Mouse (Mus musculus) hindbrain, embryonic 15.5 days (tissue): ENCODE results near the gene Eml6. TPM values are rescaled to one million over a fixed set of nuclear protein-coding genes. Genes with fewer than 3 reads are reported as not detected.

Experiments
- ATAC-seq: fragments of 200-750 bp; cut with Nextera tagmentation; 2 replicates; pipeline ENCODE4 v1.8.0; 2017; ENCODE audit warnings: low read depth, moderate number of reproducible peaks, moderate TSS enrichment; ENCODE audit not compliant: low FRiP score
- H3K27ac ChIP-seq: fragments of 300-500 bp; sonication (generic); replicated peaks from 2 replicates; pipeline ENCODE4 v1.5.1; 2015; ENCODE audit warnings: mild to moderate bottlenecking, inconsistent platforms
- H3K27me3 ChIP-seq: fragments of 300-500 bp; sonication (generic); 2 replicates; pipeline ENCODE4 v1.6.1; 2015; ENCODE audit warnings: control low read depth, inconsistent platforms
- H3K36me3 ChIP-seq: fragments of 300-500 bp; sonication (generic); 2 replicates; pipeline ENCODE4 v1.6.1; 2015; ENCODE audit warnings: control low read depth, inconsistent platforms
- H3K4me1 ChIP-seq: fragments of 300-500 bp; sonication (generic); replicated peaks from 2 replicates; pipeline ENCODE4 v1.6.1; 2015; ENCODE audit warnings: control low read depth, inconsistent platforms
- H3K4me2 ChIP-seq: fragments of 300-500 bp; sonication (generic); 2 replicates; pipeline ENCODE4 v1.6.1; 2015; ENCODE audit warnings: moderate library complexity, mild to moderate bottlenecking, inconsistent platforms
- H3K4me3 ChIP-seq: fragments of 300-500 bp; sonication (generic); 2 replicates; pipeline ENCODE4 v1.5.1; 2015; ENCODE audit warnings: mild to moderate bottlenecking, inconsistent platforms
- H3K9ac ChIP-seq: fragments of 300-500 bp; sonication (generic); 2 replicates; pipeline ENCODE4 v1.6.1; 2015; ENCODE audit warnings: inconsistent platforms
- H3K9me3 ChIP-seq: fragments of 300-500 bp; sonication (generic); 2 replicates; pipeline ENCODE4 v1.6.1; 2016; ENCODE audit warnings: control low read depth, inconsistent platforms
- WGBS: fragments of 180-500 bp; shearing (Covaris S2); methylation state at CpG from one replicate; pipeline ENCODE4 v1.1.7; 2015; 5-methylcytosine and 5-hydroxymethylcytosine counted together
- polyA plus RNA-seq: library from polyadenylated mRNA; unstranded; fragments of >200 nt; fragmentation: Nextera tagmentation; extraction: Ambion mirVana; gene quantifications from 2 replicates; pipeline ENCODE4 v1.2.1, GENCODE M21; 2015

Eml6 gene
- polyA plus RNA-seq, 1 experiment from 2014 or later = 5.6 TPM

DNA sequence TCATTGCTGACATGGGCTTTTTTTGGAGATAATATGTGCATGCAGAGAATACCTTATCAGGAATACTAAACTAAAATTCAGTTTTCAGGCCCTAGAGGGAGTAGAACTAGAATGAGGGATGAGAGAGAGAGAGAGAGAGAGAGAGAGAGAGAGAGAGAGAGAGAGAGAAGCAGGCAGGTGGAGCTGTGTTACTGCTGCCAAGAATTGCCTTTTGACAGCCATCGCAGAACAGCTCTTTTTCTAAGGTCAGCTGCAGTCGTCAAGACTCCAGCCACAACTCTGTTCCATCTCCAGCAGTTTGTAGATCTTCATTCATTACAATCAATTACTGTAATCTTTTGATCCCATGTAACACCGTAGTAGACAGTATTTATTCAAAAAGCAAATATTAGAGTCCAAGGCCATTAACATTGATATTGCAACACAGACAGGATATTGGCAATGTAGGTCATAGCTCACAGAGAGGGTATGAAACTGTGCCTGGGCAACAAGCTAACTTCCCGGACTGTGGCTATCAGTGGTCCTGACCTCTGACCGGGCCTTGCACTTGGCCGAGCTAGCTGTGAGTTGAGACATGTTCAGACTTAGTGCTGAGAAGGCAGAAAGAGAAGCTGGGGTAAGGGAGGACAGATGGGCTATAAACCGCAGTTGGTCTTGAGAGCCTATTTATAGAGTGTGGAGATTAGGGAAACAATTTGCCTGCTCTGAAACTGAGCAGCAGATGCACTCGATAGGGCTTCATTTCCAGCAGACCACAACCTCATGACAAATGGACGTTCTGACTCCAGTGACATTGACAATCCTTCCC, 217.5 kb downstream of the Eml6 start:
- Histone ChIP-seq H3K27ac (0 out of 2 replicates have a peak overlapping the region, but pooled peaks have one; percentile 20), H3K4me1 (no peaks in the 10 kb centered on the region), H3K4me3 (no peak overlapping the region), H3K9ac (no peak overlapping the region), H3K4me2 (no peak overlapping the region), H3K9me3 (no peaks in the 10 kb centered on the region), H3K27me3 (no peaks in the 10 kb centered on the region), H3K36me3 (no peaks in the 10 kb centered on the region)
- 0 out of 2 replicates have a peak, but pooled peaks have one; percentile 59 for ATAC-seq
- WGBS = 68% methylated on average over 9 of the region's 9 CpGs

DNA sequence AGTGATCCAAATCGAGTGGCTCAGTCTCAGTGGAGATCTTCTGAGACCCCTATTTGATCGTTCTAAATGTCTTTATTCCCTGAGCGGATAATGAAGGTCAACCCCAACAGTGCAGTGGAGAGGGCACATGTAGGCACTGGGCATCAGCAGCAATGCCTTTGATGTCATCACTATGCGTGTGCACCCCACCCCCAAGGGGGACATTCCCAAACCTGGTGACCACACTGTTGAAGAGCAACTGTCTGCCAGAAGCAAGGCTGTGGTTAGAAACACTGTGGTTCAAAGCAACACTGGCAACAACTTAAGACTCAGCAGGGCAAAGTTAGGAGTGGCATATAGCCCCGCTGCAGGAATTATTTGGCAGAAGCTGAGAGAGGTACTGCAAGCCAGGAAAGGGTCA, 218.5 kb downstream of the Eml6 start:
- H3K4me2 ChIP-seq = no peak overlapping the region
- no peak for ATAC-seq

DNA sequence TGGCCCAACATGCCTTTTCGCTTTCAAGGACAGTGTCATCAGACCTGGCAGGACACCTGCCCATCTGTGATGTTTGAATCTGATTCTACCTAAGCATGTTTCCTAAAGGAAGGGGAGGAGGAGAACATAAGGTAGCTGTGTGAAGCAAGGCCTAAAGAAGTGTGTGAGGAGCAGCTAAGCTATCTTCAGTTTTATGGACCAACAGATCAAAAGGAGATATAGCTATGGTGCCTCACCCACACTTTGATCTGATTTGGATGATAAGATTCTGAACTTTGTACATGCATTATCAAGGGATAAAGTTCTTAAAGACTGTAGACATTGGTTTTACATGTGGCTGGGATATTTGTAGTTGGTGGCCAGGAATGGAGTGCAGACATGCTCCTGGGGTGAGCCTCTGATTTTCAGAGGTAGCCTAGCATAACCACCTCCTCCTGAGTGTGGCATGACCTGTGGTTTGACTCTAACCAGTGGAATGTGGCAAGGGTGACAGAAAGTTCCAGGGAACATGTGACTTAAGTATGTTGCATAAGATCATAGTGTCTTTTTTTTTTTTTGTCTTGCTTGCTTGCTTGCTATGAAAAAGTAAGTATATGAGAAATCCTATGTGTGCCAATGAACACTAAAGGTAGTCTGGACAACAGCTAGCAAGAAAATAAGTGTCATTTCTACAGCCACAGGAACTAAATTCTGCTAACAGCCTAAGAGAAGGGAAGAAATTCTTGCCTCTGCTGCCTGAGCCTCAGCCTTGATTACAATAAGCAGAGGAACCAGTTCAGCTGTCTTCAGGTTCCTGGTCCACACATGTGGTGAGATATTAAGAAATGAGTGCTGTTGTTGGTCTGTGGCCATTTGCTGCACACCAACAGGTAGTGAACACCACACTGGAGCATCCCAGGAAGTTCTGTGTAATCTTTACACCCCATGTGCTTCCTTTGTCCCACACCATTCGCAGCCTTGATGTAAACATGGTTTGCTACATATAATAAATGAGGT, 224.1 kb downstream of the Eml6 start:
- Histone ChIP-seq H3K27me3 (no peaks in the 10 kb centered on the region), H3K4me2 (no peak overlapping the region), H3K4me3 (no peak overlapping the region), H3K36me3 (no peaks in the 10 kb centered on the region), H3K4me1 (no peaks in the 10 kb centered on the region), H3K27ac (no peak overlapping the region), H3K9ac (no peak overlapping the region), H3K9me3 (no peaks in the 10 kb centered on the region)
- ATAC-seq = no peak
- 91% methylated on average over 2 of the region's 2 CpGs for WGBS

More for the DNA sequence above, 218.5 kb downstream of the Eml6 start:
- Histone ChIP-seq H3K9me3 (no peaks in the 10 kb centered on the region), H3K9ac (no peak overlapping the region), H3K4me1 (no peaks in the 10 kb centered on the region), H3K27me3 (no peaks in the 10 kb centered on the region), H3K27ac (no peak overlapping the region), H3K36me3 (no peaks in the 10 kb centered on the region), H3K4me3 (no peak overlapping the region)
- whole genome bisulfite sequencing = 77% methylated on average over 5 of the region's 5 CpGs

GRCm38 (mm10) chr11:29799839-29800238, 226.0 kb downstream of the Eml6 start:
- Histone ChIP-seq H3K27me3 (no peaks in the 10 kb centered on the region), H3K4me3 (no peak overlapping the region), H3K4me1 (no peaks in the 10 kb centered on the region), H3K4me2 (no peak overlapping the region), H3K27ac (no peak overlapping the region), H3K9me3 (no peaks in the 10 kb centered on the region), H3K9ac (no peak overlapping the region), H3K36me3 (peaks cover 3% of the 10 kb centered on the region; the same call in 1 of the 2 replicates)
- WGBS = 74% methylated on average over 1 of the region's 1 CpGs
- no peak for ATAC-seq

- H3K27me3 ChIP-seq = no peaks in the 10 kb centered on the region
- H3K9me3 ChIP-seq = no peaks in the 10 kb centered on the region
- no peak overlapping the region for H3K4me3 ChIP-seq
- H3K9ac ChIP-seq = no peak overlapping the region
- no peak overlapping the region for H3K4me2 ChIP-seq
- WGBS = 94% methylated on average over 6 of the region's 6 CpGs
- H3K27ac ChIP-seq = no peak overlapping the region
- ATAC-seq = no peak
- H3K36me3 ChIP-seq = peaks cover 26% of the 10 kb centered on the region
- no peaks in the 10 kb centered on the region for H3K4me1 ChIP-seq
Observed at GRCm38 (mm10) chr11:29795106-29795505, 230.7 kb downstream of the Eml6 start.

DNA sequence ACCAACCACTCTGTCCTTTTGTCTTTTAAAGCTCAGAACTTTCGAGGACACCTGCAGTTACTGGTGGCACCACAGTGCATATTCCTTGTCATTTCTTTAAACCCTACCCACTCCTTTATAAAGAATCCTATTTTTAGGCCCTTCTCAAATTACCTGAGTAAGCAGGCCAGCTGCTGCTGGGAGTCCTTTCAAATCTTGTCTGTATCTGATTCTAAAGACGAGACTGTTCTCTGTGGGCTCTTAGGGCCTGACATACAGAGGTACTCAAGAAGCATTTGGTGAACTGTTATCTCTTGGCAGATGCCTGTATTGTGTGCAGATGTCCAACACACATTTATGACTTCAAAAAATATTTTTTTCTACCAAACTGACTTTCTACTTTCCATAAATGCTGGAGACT, 231.4 kb downstream of the Eml6 start:
- Histone ChIP-seq H3K27ac (no peak overlapping the region), H3K4me2 (no peak overlapping the region), H3K27me3 (no peaks in the 10 kb centered on the region), H3K9me3 (no peaks in the 10 kb centered on the region), H3K4me3 (no peak overlapping the region), H3K4me1 (no peaks in the 10 kb centered on the region), H3K36me3 (peaks cover 26% of the 10 kb centered on the region), H3K9ac (no peak overlapping the region)
- no peak for ATAC-seq
- WGBS = 64% methylated on average over 2 of the region's 2 CpGs

DNA sequence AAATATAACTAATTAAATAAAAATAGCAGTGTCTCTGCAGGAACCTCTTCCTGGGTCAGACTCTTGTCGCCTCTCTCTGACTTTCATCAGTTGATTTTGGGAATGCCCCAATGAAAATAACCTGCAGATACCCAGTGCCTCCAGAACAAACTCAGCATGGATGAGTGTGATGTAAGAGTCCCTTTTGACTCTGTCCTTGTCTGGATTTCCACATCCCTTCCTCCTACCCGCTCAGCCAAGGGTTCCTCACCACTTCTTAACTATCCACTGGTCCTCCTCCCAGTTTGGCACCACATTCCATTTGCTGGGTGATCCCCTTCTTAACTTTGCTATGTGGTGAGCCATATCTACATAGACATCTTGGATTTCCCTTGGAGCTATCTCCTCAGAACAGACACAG, 235.0 kb downstream of the Eml6 start:
- H3K4me2 ChIP-seq = no peak overlapping the region
- H3K4me3 ChIP-seq = no peak overlapping the region
- H3K27ac ChIP-seq = no peak overlapping the region
- H3K9ac ChIP-seq = no peak overlapping the region
- WGBS = 90% methylated on average over 2 of the region's 2 CpGs
- no peaks in the 10 kb centered on the region for H3K27me3 ChIP-seq
- peaks cover 26% of the 10 kb centered on the region for H3K36me3 ChIP-seq
- H3K4me1 ChIP-seq = peaks cover 15% of the 10 kb centered on the region
- no peak for ATAC-seq
- no peaks in the 10 kb centered on the region for H3K9me3 ChIP-seq

DNA sequence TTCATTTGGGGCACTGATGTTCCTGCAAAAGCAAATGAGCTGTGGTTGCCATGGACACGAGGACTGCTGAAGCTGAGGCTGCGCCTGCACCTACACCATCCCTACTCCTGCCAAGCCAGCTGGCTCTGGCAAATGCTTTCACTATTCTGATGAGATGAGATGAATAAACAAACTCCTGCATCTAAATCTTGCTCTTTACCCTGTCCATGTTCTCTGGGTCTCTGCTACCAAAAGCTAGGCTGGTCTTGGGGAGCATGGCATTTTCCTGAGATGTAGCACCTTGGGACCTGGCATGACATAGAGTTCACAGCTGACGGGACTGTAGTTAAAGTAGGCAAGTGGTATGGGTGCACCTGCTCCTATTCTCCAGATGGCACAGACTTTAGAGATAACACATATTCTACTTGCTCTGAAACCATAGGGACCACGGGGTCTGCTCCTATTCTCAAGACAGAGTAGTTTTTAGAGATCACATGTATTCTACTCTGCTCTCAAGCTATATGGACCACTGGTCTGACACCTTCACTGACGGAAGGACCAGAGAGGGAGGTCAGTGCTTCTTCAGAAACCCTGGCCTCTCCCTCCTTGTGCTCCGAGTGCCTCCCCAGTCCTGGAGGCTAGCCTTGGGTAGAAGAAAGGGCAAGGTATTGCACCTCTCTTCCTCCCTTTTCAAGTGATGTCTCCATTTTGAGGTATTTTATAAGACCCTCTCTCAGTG, 236.8 kb downstream of the Eml6 start:
- ATAC-seq = peak; percentile 94
- Histone ChIP-seq H3K4me2 (no peak overlapping the region), H3K9ac (no peak overlapping the region), H3K4me1 (peaks cover 15% of the 10 kb centered on the region), H3K27me3 (no peaks in the 10 kb centered on the region), H3K4me3 (no peak overlapping the region), H3K27ac (peak overlapping the region; percentile 69), H3K36me3 (peaks cover 22% of the 10 kb centered on the region), H3K9me3 (no peaks in the 10 kb centered on the region)
- 59% methylated on average over 6 of the region's 6 CpGs for WGBS

GRCm38 (mm10) chr11:29788499-29788898, 237.3 kb downstream of the Eml6 start:
- H3K9ac ChIP-seq = no peak overlapping the region
- no peaks in the 10 kb centered on the region for H3K9me3 ChIP-seq
- H3K27me3 ChIP-seq = no peaks in the 10 kb centered on the region
- peaks cover 18% of the 10 kb centered on the region for H3K36me3 ChIP-seq
- 23% methylated on average over 1 of the region's 1 CpGs for WGBS
- no peak overlapping the region for H3K4me3 ChIP-seq
- peak; percentile 60 for ATAC-seq
- peaks cover 15% of the 10 kb centered on the region for H3K4me1 ChIP-seq
- H3K27ac ChIP-seq = peak overlapping the region; percentile 69; the same call in 1 of the 2 replicates
- no peak overlapping the region for H3K4me2 ChIP-seq

DNA sequence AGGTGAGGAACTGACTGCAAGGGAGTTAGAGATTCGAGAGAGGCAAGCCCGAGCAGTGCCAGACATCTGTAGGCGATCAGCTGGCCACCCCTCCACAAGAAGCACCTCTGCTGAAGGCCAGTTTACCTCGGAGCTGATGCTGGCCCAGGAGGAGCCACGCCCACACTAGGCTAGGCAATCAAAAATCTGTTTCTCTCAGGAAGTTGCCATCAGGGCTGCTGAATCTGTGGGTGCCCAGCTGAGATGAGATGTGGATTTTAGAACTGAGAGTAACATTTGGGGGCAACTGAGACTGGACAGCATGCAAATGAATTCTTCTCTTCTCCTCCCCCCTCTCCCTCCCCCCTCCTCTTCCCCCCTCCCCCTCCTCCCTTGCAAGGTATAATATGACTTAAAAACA, 238.4 kb downstream of the Eml6 start:
- peaks cover 16% of the 10 kb centered on the region; the same call in 1 of the 2 replicates for H3K36me3 ChIP-seq
- WGBS = 27% methylated on average over 5 of the region's 5 CpGs
- no peak overlapping the region for H3K27ac ChIP-seq
- no peak overlapping the region for H3K4me3 ChIP-seq
- no peaks in the 10 kb centered on the region for H3K27me3 ChIP-seq
- H3K9ac ChIP-seq = no peak overlapping the region
- no peak overlapping the region for H3K4me2 ChIP-seq
- no peak for ATAC-seq
- H3K9me3 ChIP-seq = no peaks in the 10 kb centered on the region
- H3K4me1 ChIP-seq = peaks cover 15% of the 10 kb centered on the region

GRCm38 (mm10) chr11:29786583-29787219, 239.1 kb downstream of the Eml6 start:
- H3K4me3 ChIP-seq = no peak overlapping the region
- 88% methylated on average over 6 of the region's 6 CpGs for WGBS
- no peaks in the 10 kb centered on the region for H3K9me3 ChIP-seq
- H3K9ac ChIP-seq = no peak overlapping the region
- no peak overlapping the region for H3K4me2 ChIP-seq
- H3K4me1 ChIP-seq = peaks cover 15% of the 10 kb centered on the region
- no peaks in the 10 kb centered on the region for H3K27me3 ChIP-seq
- H3K36me3 ChIP-seq = peaks cover 12% of the 10 kb centered on the region; the same call in 1 of the 2 replicates
- no peak for ATAC-seq
- H3K27ac ChIP-seq = no peak overlapping the region
